Mouse (Mus musculus) layer of hippocampus, adult 9-11 months (tissue): ENCODE results near the gene Naga.
A peak's percentile ranks its signal among the peaks of the same experiment; 100 is the strongest.

ENCODE experiments used
- DNase-seq: peaks from one replicate; pipeline ENCODE4 v3.0.0; 2022

Naga gene

GRCm38 (mm10) chr15:82325382-82325781 is 13.3 kb downstream of the Naga start:
- DNase-seq, result no peak

GRCm38 (mm10) chr15:82322195-82322594 is 16.5 kb downstream of the Naga start:
- DNase-seq, result no peak

- no peak for DNase-seq
These were observed 19.1 kb downstream of the Naga start for GRCm38 (mm10) chr15:82319613-82320012.

GRCm38 (mm10) chr15:82317839-82318238 is 20.9 kb downstream of the Naga start:
- no peak for DNase-seq

GRCm38 (mm10) chr15:82308416-82308815 is 30.3 kb downstream of the Naga start:
- DNase-seq, result no peak

- no peak for DNase-seq
These were observed 31.6 kb downstream of the Naga start for GRCm38 (mm10) chr15:82307107-82307506.

GRCm38 (mm10) chr15:82298764-82299561 is 39.8 kb downstream of the Naga start, which contains the start of gene Wbp2nl:
Wbp2nl (plus strand) TSS chr15:82298954.
- DNase-seq, result no peak

- no peak for DNase-seq
These were observed 44.7 kb downstream of the Naga start for GRCm38 (mm10) chr15:82294059-82294458.

- DNase-seq, result peak; percentile 55
These were observed 45.4 kb downstream of the Naga start for GRCm38 (mm10) chr15:82293271-82293711.

- no peak for DNase-seq
These were observed 45.9 kb downstream of the Naga start for GRCm38 (mm10) chr15:82292851-82293250.

GRCm38 (mm10) chr15:82290252-82290651 is 48.5 kb downstream of the Naga start:
- no peak for DNase-seq

- no peak for DNase-seq
These were observed 52.6 kb downstream of the Naga start for GRCm38 (mm10) chr15:82286157-82286556.

- DNase-seq, result no peak
These were observed 58.1 kb downstream of the Naga start for GRCm38 (mm10) chr15:82280638-82281037.
